Mouse (Mus musculus): ENCODE measurements around the gene Msrb2.

Gene Msrb2

GRCm38 (mm10) chr2:19390411-19391143 lies 19.3 kb downstream of the Msrb2 start:
- no peak for DNase-seq

GRCm38 (mm10) chr2:19391649-19392048 lies 20.4 kb downstream of the Msrb2 start:
- no peak for DNase-seq

DNA sequence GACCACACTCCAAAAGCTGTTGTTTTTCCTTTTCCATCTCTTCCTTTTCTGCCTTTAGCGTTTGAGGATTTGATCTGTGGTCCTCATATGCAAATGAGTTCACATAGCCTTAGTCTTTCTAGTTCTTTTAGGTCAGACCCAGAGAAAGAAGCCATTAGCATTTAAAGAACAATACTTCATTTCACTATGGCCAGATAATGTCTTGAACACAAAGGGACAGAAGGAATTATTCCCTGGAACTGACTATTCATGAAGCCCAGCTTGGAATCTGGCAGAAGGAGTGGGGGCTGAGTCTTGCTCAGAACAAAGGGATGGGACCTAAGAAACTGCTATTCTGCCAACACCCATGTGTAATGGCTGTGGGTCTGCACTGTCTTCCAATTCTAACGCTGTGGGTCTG lies 21.6 kb downstream of the Msrb2 start:
- no peak for DNase-seq

DNA sequence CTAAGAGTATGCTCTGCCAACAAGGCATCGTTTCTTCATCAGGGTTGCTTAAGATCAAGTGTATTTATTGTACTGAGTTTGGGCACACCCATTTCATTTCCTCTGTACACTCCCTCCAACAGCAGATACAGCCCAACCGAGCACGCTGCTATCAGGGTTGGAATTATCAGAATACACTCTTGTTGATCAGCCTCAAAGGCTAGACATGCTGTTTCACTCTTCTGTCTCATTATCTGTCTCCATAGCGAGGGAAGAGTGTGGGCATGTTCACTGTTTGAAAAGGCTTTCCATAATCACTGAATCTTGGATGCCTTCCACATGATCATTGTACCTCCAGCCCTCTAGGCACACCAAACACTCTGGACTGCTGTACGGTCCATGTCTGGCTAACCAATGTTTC lies 34.2 kb downstream of the Msrb2 start:
- no peak for DNase-seq

DNA sequence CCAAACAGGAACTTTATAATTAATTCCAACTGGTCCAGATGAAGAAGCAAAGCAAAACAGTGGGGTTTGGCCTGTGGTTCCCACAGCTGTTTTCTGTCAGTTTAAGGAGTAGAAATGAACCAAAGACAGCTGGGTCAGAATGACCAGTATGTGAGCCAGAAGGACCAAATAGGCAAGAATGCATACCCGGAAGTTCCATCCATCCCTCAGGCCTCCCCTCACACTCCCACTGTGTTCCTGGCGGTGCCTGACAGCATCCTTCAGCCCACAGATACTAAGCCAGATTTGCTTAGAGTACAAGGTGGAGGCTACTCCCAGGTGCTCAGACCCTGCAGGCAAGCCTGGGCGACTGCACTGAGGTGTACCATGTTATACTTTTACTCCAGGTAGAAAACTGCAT lies 35.3 kb downstream of the Msrb2 start:
- DNase-seq = no peak

- peak; percentile 71 for DNase-seq
Observed at GRCm38 (mm10) chr2:19414222-19414965, 43.2 kb downstream of the Msrb2 start.

GRCm38 (mm10) chr2:19415063-19415521 lies 43.9 kb downstream of the Msrb2 start:
- peak; percentile 84 for DNase-seq

GRCm38 (mm10) chr2:19416066-19416465 lies 44.8 kb downstream of the Msrb2 start:
- no peak for DNase-seq

GRCm38 (mm10) chr2:19419686-19420345 lies 48.6 kb downstream of the Msrb2 start:
- no peak for DNase-seq

DNA sequence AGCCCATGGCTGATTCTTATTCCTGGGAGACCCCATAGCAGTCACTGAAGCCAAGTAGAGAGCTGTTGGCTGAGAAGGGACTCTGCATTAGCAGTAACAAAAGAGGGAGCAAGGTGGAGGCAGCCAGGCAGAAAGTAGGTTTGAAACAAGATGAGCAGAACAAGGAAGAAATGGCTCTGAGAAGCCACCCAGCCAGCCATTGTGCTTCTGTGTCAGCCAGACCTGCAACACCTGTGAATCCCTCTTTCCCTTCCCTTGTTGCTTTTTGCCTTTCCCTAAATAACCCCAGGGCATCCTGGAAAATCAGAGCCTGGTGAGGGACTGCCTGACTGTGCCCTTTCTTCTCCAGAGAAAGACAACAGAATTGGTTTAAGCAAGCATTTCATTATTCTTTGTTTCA lies 51.0 kb downstream of the Msrb2 start:
- DNase-seq = no peak

GRCm38 (mm10) chr2:19423086-19423485 lies 51.8 kb downstream of the Msrb2 start:
- no peak for DNase-seq

DNA sequence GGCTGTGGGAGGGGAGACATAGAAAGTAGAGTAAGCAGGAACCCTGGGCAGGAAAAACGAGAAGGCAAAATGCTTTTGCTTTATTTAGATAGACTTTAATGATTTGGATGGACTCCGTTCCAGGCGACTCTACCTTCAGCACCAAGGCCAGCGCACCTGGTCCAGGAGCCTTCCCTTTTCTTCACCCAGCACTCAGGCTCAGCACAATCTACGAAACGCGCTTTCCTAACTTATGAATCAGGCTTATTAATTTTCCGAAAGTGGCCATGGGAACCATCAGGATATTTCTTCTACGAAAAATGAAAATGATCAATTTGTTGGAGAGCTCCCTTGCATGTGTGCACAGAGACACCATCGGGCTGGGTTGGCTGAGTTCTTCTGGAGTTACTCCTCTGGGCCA lies 57.8 kb downstream of the Msrb2 start:
- DNase-seq = peak; percentile 85

DNA sequence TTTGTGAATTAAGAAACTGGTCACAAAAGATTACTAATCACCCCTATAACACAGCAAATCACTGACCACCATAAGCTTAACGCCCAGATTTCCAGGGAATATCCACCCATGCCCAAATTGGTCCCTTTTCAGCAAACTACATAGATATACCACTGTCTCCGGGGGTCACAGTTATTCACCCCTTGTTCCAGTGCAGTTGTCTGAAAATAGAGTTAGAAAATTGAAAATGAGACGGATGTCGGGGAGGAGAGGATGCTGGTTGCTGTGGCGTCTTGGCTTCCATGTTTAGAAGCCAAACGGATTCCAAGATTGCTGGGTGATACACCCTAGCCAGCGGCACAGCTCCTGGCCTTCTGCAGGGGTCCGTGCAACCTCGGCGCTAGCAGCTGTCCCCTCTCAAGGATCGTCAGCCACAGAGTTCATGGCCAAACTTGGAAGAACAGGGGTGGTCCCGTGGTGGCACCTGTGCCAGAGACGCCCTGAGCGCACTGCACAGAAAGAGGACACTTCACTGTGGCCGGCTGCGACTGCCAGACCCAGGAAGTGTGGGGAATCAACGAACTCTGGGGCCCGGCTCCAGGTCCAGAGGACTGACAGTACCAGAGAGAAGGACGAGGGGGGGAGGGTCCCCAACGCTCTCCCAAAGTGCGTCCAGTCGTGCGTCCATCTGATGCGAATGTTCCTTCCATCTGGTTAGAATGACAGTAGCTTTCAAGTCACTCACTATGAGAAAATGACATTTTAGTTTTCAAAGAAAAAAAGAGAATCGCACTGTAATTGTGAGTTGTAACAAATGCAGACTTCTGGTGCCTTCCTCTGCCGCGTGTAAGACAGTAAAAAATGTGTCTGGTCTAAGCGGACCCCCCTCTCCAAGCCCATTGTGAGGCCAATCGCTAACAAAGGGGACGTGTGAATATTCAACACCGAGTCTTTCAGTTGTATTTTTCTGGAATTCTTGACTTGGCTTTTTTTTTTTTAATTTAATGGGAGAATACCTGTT lies 58.8 kb downstream of the Msrb2 start:
- no peak for DNase-seq

DNA sequence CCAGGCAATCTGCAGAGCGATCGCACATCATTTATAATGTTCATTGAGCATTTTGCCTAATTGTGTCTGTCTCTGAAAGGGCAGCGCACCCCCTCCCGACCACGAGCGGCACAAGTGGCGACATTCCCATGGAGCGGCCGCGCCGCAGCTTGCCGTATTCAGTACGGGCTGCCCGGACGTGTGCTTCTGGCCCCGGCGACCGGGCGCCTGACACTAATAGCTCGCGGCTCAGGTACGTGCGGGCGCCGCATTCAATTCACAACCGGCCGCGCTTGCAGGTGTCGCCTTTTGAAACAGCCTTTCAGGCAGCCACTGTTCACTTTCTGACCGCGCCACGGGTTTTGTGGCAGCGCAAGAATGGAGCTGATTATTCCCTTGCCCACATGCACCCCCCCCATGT lies 59.5 kb downstream of the Msrb2 start:
- DNase-seq = peak; percentile 71

DNA sequence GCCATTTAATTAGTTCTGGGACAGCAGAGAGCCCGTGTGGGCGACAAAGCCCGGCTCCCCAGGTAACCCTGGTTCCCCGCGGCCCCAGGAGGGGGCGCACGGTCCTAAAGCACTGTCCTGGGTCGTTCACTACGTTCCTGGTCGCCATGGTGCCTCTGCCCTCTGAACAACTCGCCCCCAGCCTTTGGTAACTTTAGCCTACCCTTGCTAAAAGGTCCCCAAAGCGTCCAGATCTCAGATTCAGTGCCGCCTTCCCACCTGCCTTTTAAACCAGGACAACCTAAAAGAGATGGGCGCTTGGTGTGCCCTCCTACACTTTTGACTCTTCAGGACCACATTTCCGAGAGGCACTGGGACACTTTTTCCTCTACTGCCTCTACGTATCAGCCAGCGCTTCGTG lies 59.9 kb downstream of the Msrb2 start:
- peak; percentile 70 for DNase-seq

DNA sequence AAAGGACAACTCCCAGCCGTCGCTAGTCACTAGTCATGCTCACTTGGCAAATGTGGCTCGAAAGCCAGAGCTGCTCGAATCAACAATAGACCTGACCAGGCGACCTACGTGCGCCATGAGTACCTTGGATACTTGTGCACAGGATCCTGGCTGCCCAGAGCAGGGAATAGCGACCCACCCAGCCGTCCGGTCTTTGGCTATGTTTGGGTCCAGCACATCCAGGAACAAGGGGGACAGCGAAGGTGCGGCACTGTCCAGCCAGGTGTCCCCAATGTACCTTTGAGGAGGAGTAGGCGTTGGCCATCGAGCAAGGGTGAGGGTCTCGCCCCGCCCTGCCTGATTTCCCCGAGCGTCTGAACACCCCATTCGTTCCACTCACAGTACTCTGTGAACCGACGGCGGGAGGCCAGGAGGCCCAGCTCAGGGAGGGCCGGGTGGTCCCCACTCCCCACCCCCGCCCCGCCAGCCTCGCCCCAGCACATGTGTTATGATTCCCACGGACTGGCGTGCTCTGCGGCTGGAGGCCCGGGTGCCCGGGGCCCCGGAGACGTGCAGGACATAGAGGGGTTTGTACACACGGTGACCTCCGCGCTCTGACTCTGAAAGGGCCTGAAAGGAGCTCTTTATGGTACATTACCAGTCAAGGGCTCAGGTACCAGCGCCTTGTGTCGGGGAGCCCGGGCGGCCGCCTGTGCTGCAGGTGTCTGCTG lies 60.5 kb downstream of the Msrb2 start:
- DNase-seq = peak; percentile 31

DNA sequence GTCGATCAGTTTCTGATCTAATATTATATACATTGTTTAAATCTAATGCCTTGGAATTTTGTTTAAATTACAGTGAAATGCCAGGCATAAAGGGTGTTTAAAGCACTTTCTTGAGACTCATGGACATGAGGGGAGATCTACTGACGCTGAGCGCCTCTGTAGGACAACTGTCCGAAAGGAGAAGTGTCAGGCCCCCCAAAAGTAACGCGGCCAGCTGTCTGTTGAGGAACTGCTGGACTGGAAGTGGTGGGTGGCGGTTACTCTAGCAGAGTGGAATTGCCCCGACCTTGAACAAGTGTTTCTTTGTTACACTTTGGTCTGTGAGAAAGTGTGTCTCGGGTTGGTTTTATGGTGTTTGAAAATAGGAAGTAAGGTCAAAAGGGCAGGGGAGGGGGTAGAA lies 73.1 kb downstream of the Msrb2 start:
- no peak for DNase-seq

Measured in embryo, embryonic 11 days (tissue).